Mouse (Mus musculus): ENCODE measurements around the gene Ccdc88c.

- TF ChIP-seq EP300 (optimal IDR thresholded peaks at IDR 0.05) (no peak), CTCF (IDR thresholded peaks at IDR 0.05; ENCODE audit: low read depth) (no peak)
Observed at GRCm38 (mm10) chr12:100936737-100937136, 92.1 kb downstream of the Ccdc88c start.

Data from stomach, postnatal 0 days (tissue).